Mouse (Mus musculus) kidney, embryonic 14.5 days (tissue): ENCODE measurements around the gene Lasp1. TPM values are rescaled to one million over a fixed set of nuclear protein-coding genes. Genes with fewer than 3 reads are reported as not detected.

Experiments used
- ATAC-seq: fragments of 200-750 bp; cut with Nextera tagmentation; 2 replicates; pipeline ENCODE4 v1.8.0; 2017; ENCODE audit warnings: moderate number of reproducible peaks, mild to moderate bottlenecking, moderate TSS enrichment, moderate library complexity; ENCODE audit not compliant: low FRiP score, low TSS enrichment
- H3K27ac ChIP-seq: fragments of 300-500 bp; sonication (generic); 2 replicates; pipeline ENCODE4 v1.5.1; 2014; ENCODE audit warnings: low read depth, mild to moderate bottlenecking, low read length, moderate library complexity, mixed read lengths
- H3K27me3 ChIP-seq: fragments of 300-500 bp; sonication (generic); 2 replicates; pipeline ENCODE4 v1.6.1; 2014; ENCODE audit warnings: mild to moderate bottlenecking, low read length; ENCODE audit not compliant: control insufficient read depth, insufficient read depth
- H3K36me3 ChIP-seq: fragments of 300-500 bp; sonication (generic); 2 replicates; pipeline ENCODE4 v1.6.1; 2014; ENCODE audit warnings: low read length, mixed read lengths; ENCODE audit not compliant: control insufficient read depth, insufficient read depth
- H3K4me1 ChIP-seq: fragments of 300-500 bp; sonication (generic); 2 replicates; pipeline ENCODE4 v1.6.1; 2014; ENCODE audit warnings: low read length, mixed read lengths; ENCODE audit not compliant: control insufficient read depth, insufficient read depth
- H3K4me2 ChIP-seq: fragments of 300-500 bp; sonication (generic); replicated peaks from 2 replicates; pipeline ENCODE4 v1.6.1; 2014; ENCODE audit warnings: low read depth, mild to moderate bottlenecking, low read length
- H3K4me3 ChIP-seq: fragments of 300-500 bp; sonication (generic); 2 replicates; pipeline ENCODE4 v1.5.1; 2014; ENCODE audit warnings: mild to moderate bottlenecking, low read length
- H3K9ac ChIP-seq: fragments of 300-500 bp; sonication (generic); 2 replicates; pipeline ENCODE4 v1.6.1; 2014; ENCODE audit warnings: low read depth, mild to moderate bottlenecking, low read length, moderate library complexity
- H3K9me3 ChIP-seq: fragments of 300-500 bp; sonication (generic); 2 replicates; pipeline ENCODE4 v1.6.1; 2016; ENCODE audit warnings: low read length; ENCODE audit not compliant: control insufficient read depth
- WGBS: fragments of 180-500 bp; shearing (Covaris S2); extraction: QIAGEN DNeasy Blood & Tissue Kit; methylation state at CpG from one replicate; pipeline ENCODE4 v1.1.7; 2014; 5-methylcytosine and 5-hydroxymethylcytosine counted together
- polyA plus RNA-seq: library from polyadenylated mRNA; unstranded; fragments of >200 nt; fragmentation: Nextera tagmentation; extraction: Ambion mirVana; gene quantifications from 2 replicates; pipeline ENCODE4 v1.2.1, GENCODE M21; 2014

The Lasp1 gene
- polyA plus RNA-seq, 1 experiment from 2014 or later = 57.2 TPM

- Histone ChIP-seq H3K36me3 (peaks cover 57% of the 10 kb centered on the region), H3K9ac (no peak overlapping the region), H3K9me3 (no peaks in the 10 kb centered on the region), H3K27me3 (no peaks in the 10 kb centered on the region), H3K4me1 (peaks cover 57% of the 10 kb centered on the region), H3K27ac (peak overlapping the region; percentile 17; the same call in 1 of the 2 replicates), H3K4me3 (no peak overlapping the region), H3K4me2 (no peak overlapping the region)
- WGBS = 15% methylated on average over 4 of the region's 4 CpGs
- ATAC-seq = no peak
Measured at GRCm38 (mm10) chr11:97818571-97818970, 19.8 kb downstream of the Lasp1 start.

- Histone ChIP-seq H3K9ac (no peak overlapping the region), H3K4me3 (no peak overlapping the region), H3K36me3 (peaks cover 55% of the 10 kb centered on the region), H3K27ac (no peak overlapping the region), H3K4me2 (no peak overlapping the region), H3K9me3 (no peaks in the 10 kb centered on the region), H3K27me3 (no peaks in the 10 kb centered on the region), H3K4me1 (peaks cover 52% of the 10 kb centered on the region)
- 60% methylated on average over 4 of the region's 4 CpGs for WGBS
- no peak for ATAC-seq
Measured at GRCm38 (mm10) chr11:97819102-97819501, 20.3 kb downstream of the Lasp1 start.

GRCm38 (mm10) chr11:97819923-97820322, 21.1 kb downstream of the Lasp1 start:
- peaks cover 45% of the 10 kb centered on the region for H3K4me1 ChIP-seq
- peaks cover 59% of the 10 kb centered on the region for H3K36me3 ChIP-seq
- no peak overlapping the region for H3K9ac ChIP-seq
- H3K4me3 ChIP-seq = no peak overlapping the region
- H3K27me3 ChIP-seq = no peaks in the 10 kb centered on the region
- no peak overlapping the region for H3K27ac ChIP-seq
- no peaks in the 10 kb centered on the region for H3K9me3 ChIP-seq
- ATAC-seq = no peak
- 79% methylated on average over 5 of the region's 5 CpGs for WGBS
- H3K4me2 ChIP-seq = no peak overlapping the region

GRCm38 (mm10) chr11:97820840-97821239, 22.0 kb downstream of the Lasp1 start:
- H3K4me1 ChIP-seq = peaks cover 42% of the 10 kb centered on the region
- ATAC-seq = no peak
- no peak overlapping the region for H3K4me2 ChIP-seq
- no peaks in the 10 kb centered on the region for H3K9me3 ChIP-seq
- H3K27ac ChIP-seq = no peak overlapping the region
- H3K27me3 ChIP-seq = no peaks in the 10 kb centered on the region
- 77% methylated on average over 4 of the region's 4 CpGs for WGBS
- no peak overlapping the region for H3K9ac ChIP-seq
- peaks cover 60% of the 10 kb centered on the region for H3K36me3 ChIP-seq
- no peak overlapping the region for H3K4me3 ChIP-seq

- H3K4me3 ChIP-seq = no peak overlapping the region
- H3K27ac ChIP-seq = no peak overlapping the region
- no peak for ATAC-seq
- 94% methylated on average over 8 of the region's 8 CpGs for WGBS
- H3K4me2 ChIP-seq = no peak overlapping the region
- H3K9me3 ChIP-seq = no peaks in the 10 kb centered on the region
- peaks cover 57% of the 10 kb centered on the region for H3K36me3 ChIP-seq
- H3K9ac ChIP-seq = no peak overlapping the region
- H3K4me1 ChIP-seq = peaks cover 35% of the 10 kb centered on the region
- H3K27me3 ChIP-seq = no peaks in the 10 kb centered on the region
Measured at GRCm38 (mm10) chr11:97821401-97822064, 22.7 kb downstream of the Lasp1 start.

- no peak overlapping the region for H3K27ac ChIP-seq
- 58% methylated on average over 20 of the region's 20 CpGs for WGBS
- no peaks in the 10 kb centered on the region for H3K9me3 ChIP-seq
- peaks cover 61% of the 10 kb centered on the region for H3K36me3 ChIP-seq
- H3K4me1 ChIP-seq = peaks cover 20% of the 10 kb centered on the region
- no peak overlapping the region for H3K4me3 ChIP-seq
- H3K27me3 ChIP-seq = no peaks in the 10 kb centered on the region
- no peak overlapping the region for H3K4me2 ChIP-seq
- ATAC-seq = no peak
- H3K9ac ChIP-seq = no peak overlapping the region
Measured at GRCm38 (mm10) chr11:97822840-97823603, 24.2 kb downstream of the Lasp1 start.

GRCm38 (mm10) chr11:97824168-97824567, 25.4 kb downstream of the Lasp1 start:
- H3K4me2 ChIP-seq = no peak overlapping the region
- no peaks in the 10 kb centered on the region for H3K9me3 ChIP-seq
- 92% methylated on average over 11 of the region's 11 CpGs for WGBS
- H3K36me3 ChIP-seq = peaks cover 58% of the 10 kb centered on the region
- H3K4me3 ChIP-seq = no peak overlapping the region
- H3K27ac ChIP-seq = no peak overlapping the region
- no peak overlapping the region for H3K9ac ChIP-seq
- no peaks in the 10 kb centered on the region for H3K27me3 ChIP-seq
- ATAC-seq = no peak
- H3K4me1 ChIP-seq = 0 out of 2 replicates have a peak, but pooled peaks cover 10% of the 10 kb centered on the region

- Histone ChIP-seq H3K27me3 (no peaks in the 10 kb centered on the region), H3K9ac (no peak overlapping the region), H3K4me1 (0 out of 2 replicates have a peak, but pooled peaks cover 5% of the 10 kb centered on the region), H3K4me3 (no peak overlapping the region), H3K4me2 (no peak overlapping the region), H3K9me3 (no peaks in the 10 kb centered on the region), H3K36me3 (peaks cover 61% of the 10 kb centered on the region), H3K27ac (no peak overlapping the region)
- 53% methylated on average over 6 of the region's 6 CpGs for WGBS
- no peak for ATAC-seq
Measured at GRCm38 (mm10) chr11:97824895-97825294, 26.1 kb downstream of the Lasp1 start.

- no peak for ATAC-seq
- H3K9me3 ChIP-seq = no peaks in the 10 kb centered on the region
- WGBS = 71% methylated on average over 10 of the region's 10 CpGs
- no peak overlapping the region for H3K9ac ChIP-seq
- H3K27ac ChIP-seq = no peak overlapping the region
- no peak overlapping the region for H3K4me2 ChIP-seq
- 0 out of 2 replicates have a peak, but pooled peaks cover 5% of the 10 kb centered on the region for H3K4me1 ChIP-seq
- no peak overlapping the region for H3K4me3 ChIP-seq
- H3K27me3 ChIP-seq = no peaks in the 10 kb centered on the region
- peaks cover 63% of the 10 kb centered on the region for H3K36me3 ChIP-seq
Measured at GRCm38 (mm10) chr11:97825295-97825694, 26.5 kb downstream of the Lasp1 start.
